Mouse (Mus musculus): ENCODE data around the gene Hoxa4. TPM values are rescaled to one million over a fixed set of nuclear protein-coding genes. Genes with fewer than 3 reads are reported as not detected.

The Hoxa4 gene
- polyA plus RNA-seq, 1 experiment from 2014 or later: 1.6 TPM

DNA sequence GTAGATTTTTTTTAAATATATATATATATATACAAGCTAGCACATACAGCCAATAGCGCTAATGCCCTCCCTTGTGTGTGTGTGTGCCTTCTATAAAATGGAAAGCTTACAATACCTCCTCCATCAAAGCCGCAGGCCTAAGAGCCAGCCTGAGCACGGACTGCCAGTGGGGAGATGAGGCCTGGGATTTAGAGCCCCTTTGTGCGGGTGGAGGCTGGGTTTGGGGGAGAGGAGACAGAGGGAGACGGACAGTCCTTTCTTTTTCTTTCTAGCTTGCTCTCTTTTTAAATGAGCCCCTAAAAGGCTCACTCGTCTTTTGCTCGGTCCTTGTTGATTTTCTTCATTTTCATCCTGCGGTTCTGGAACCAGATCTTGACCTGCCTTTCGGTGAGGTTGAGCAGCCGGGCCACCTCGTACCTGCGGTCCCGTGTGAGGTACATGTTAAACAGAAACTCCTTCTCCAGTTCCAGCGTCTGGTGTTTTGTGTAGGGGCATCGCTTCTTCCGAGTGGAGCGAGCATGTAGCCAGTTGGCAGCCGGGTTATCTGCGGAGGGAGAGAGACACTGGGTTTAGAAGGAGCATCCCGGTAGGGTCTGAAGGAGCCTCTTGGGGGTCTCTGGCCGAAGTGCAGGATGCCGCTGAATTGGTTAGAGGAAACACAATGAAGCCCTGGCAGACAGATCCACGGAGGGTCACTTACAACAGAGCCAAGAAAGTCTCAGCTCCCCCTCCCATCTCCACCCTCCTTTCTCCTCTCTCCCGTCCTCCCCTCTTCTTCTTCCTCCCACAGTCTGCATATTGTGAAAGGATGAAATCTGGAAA lies 32.6 kb upstream of the Hoxa4 start:
- Histone ChIP-seq H3K27ac (ENCODE audit: low read depth, low read length) (peak overlapping the region; percentile 99), H3K9me3 (ENCODE audit: control insufficient read depth, low read length) (no peaks in the 10 kb centered on the region), H3K27me3 (ENCODE audit: control insufficient read depth, insufficient read depth, low read length) (no peaks in the 10 kb centered on the region), H3K36me3 (ENCODE audit: control insufficient read depth, insufficient read depth, low read length) (no peaks in the 10 kb centered on the region), H3K4me1 (ENCODE audit: control insufficient read depth, insufficient read depth, low read length) (peaks cover 26% of the 10 kb centered on the region), H3K9ac (replicated peaks; ENCODE audit: low read depth, low read length) (peak overlapping the region; percentile 98), H3K4me2 (ENCODE audit: low read depth, low read length) (peak overlapping the region; percentile 99), H3K4me3 (ENCODE audit: low read depth, low read length) (peak overlapping the region; percentile 88)
- WGBS: 2% methylated on average over 24 of the region's 24 CpGs
- ATAC-seq (ENCODE audit: low read depth): no peak

- 6% methylated on average over 13 of the region's 13 CpGs for WGBS
- Histone ChIP-seq H3K27ac (ENCODE audit: low read depth, low read length) (peak overlapping the region; percentile 99), H3K9ac (replicated peaks; ENCODE audit: low read depth, low read length) (peak overlapping the region; percentile 98), H3K36me3 (ENCODE audit: control insufficient read depth, insufficient read depth, low read length) (no peaks in the 10 kb centered on the region), H3K27me3 (ENCODE audit: control insufficient read depth, insufficient read depth, low read length) (no peaks in the 10 kb centered on the region), H3K4me1 (ENCODE audit: control insufficient read depth, insufficient read depth, low read length) (peaks cover 30% of the 10 kb centered on the region), H3K4me2 (ENCODE audit: low read depth, low read length) (peak overlapping the region; percentile 99), H3K4me3 (ENCODE audit: low read depth, low read length) (peak overlapping the region; percentile 88), H3K9me3 (ENCODE audit: control insufficient read depth, low read length) (no peaks in the 10 kb centered on the region)
- no peak for ATAC-seq (ENCODE audit: low read depth)
These were observed 31.2 kb upstream of the Hoxa4 start for GRCm38 (mm10) chr6:52222729-52223128.

GRCm38 (mm10) chr6:52221993-52222685 lies 30.6 kb upstream of the Hoxa4 start:
- H3K27me3 ChIP-seq (ENCODE audit: control insufficient read depth, insufficient read depth, low read length): no peaks in the 10 kb centered on the region
- H3K4me3 ChIP-seq (ENCODE audit: low read depth, low read length): peak overlapping the region; percentile 88
- no peaks in the 10 kb centered on the region for H3K9me3 ChIP-seq (ENCODE audit: control insufficient read depth, low read length)
- peak; percentile 3; the same call in 1 of the 2 replicates for ATAC-seq (ENCODE audit: low read depth)
- WGBS: 2% methylated on average over 21 of the region's 21 CpGs
- peak overlapping the region; percentile 99 for H3K4me2 ChIP-seq (ENCODE audit: low read depth, low read length)
- no peaks in the 10 kb centered on the region for H3K36me3 ChIP-seq (ENCODE audit: control insufficient read depth, insufficient read depth, low read length)
- H3K9ac ChIP-seq (replicated peaks; ENCODE audit: low read depth, low read length): peak overlapping the region; percentile 98
- H3K4me1 ChIP-seq (ENCODE audit: control insufficient read depth, insufficient read depth, low read length): peaks cover 28% of the 10 kb centered on the region
- peak overlapping the region; percentile 99 for H3K27ac ChIP-seq (ENCODE audit: low read depth, low read length)

GRCm38 (mm10) chr6:52221337-52221992 lies 29.9 kb upstream of the Hoxa4 start, which contains the start of gene Hoxa7:
Gene Hoxa7, minus strand, starts transcription at chr6:52221854.
- peak within 1 kb of the TSS; percentile 99 for H3K27ac ChIP-seq (ENCODE audit: low read depth, low read length)

DNA sequence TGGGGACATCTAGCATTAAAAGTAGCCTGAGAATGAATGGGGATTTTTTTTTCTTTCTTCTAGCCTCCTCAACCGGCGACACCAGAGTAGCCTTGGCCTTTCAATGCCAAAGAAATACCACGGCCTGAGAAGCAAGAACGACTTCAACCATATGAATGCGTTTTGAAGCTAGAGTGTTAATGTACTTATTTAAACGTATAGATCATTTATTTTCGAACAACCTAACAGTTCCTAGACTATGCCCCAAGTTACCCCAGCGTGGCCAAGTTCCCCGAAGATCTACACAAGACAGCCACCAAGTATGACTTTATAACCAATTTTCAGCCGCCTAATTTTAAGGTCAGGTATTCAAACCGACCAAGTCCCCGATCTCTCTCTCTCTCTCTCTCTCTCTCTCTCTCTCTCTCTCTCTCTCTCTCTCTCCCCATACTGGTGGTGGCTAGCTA lies 29.3 kb upstream of the Hoxa4 start:
- peak overlapping the region; percentile 88 for H3K4me3 ChIP-seq (ENCODE audit: low read depth, low read length)
- 5% methylated on average over 12 of the region's 12 CpGs for WGBS
- H3K4me1 ChIP-seq (ENCODE audit: control insufficient read depth, insufficient read depth, low read length): peaks cover 23% of the 10 kb centered on the region
- peak overlapping the region; percentile 98 for H3K9ac ChIP-seq (replicated peaks; ENCODE audit: low read depth, low read length)
- no peak for ATAC-seq (ENCODE audit: low read depth)
- peak overlapping the region; percentile 99 for H3K27ac ChIP-seq (ENCODE audit: low read depth, low read length)
- H3K27me3 ChIP-seq (ENCODE audit: control insufficient read depth, insufficient read depth, low read length): no peaks in the 10 kb centered on the region
- H3K36me3 ChIP-seq (ENCODE audit: control insufficient read depth, insufficient read depth, low read length): no peaks in the 10 kb centered on the region
- no peaks in the 10 kb centered on the region for H3K9me3 ChIP-seq (ENCODE audit: control insufficient read depth, low read length)
- H3K4me2 ChIP-seq (ENCODE audit: low read depth, low read length): peak overlapping the region; percentile 99

More at GRCm38 (mm10) chr6:52221337-52221992, 29.9 kb upstream of the Hoxa4 start, which contains the start of gene Hoxa7:
- Histone ChIP-seq H3K9ac (replicated peaks; ENCODE audit: low read depth, low read length) (peak within 1 kb of the TSS; percentile 98), H3K9me3 (ENCODE audit: control insufficient read depth, low read length) (no peaks in the 10 kb centered on the region), H3K4me1 (ENCODE audit: control insufficient read depth, insufficient read depth, low read length) (peaks cover 23% of the 10 kb centered on the region), H3K4me3 (ENCODE audit: low read depth, low read length) (peak within 1 kb of the TSS; percentile 88), H3K36me3 (ENCODE audit: control insufficient read depth, insufficient read depth, low read length) (no peaks in the 10 kb centered on the region), H3K27me3 (ENCODE audit: control insufficient read depth, insufficient read depth, low read length) (no peaks in the 10 kb centered on the region), H3K4me2 (ENCODE audit: low read depth, low read length) (peak within 1 kb of the TSS; percentile 99)
- WGBS: under 1% methylated on average over 46 of the region's 46 CpGs
- peak; percentile 20; the same call in 1 of the 2 replicates for ATAC-seq (ENCODE audit: low read depth)

GRCm38 (mm10) chr6:52220003-52220864 lies 28.7 kb upstream of the Hoxa4 start:
- Histone ChIP-seq H3K27me3 (ENCODE audit: control insufficient read depth, insufficient read depth, low read length) (no peaks in the 10 kb centered on the region), H3K27ac (ENCODE audit: low read depth, low read length) (peak overlapping the region; percentile 99), H3K9ac (replicated peaks; ENCODE audit: low read depth, low read length) (peak overlapping the region; percentile 98), H3K4me2 (ENCODE audit: low read depth, low read length) (peak overlapping the region; percentile 99), H3K4me3 (ENCODE audit: low read depth, low read length) (peak overlapping the region; percentile 88), H3K4me1 (ENCODE audit: control insufficient read depth, insufficient read depth, low read length) (peaks cover 25% of the 10 kb centered on the region), H3K36me3 (ENCODE audit: control insufficient read depth, insufficient read depth, low read length) (no peaks in the 10 kb centered on the region), H3K9me3 (ENCODE audit: control insufficient read depth, low read length) (no peaks in the 10 kb centered on the region)
- ATAC-seq (ENCODE audit: low read depth): no peak
- 5% methylated on average over 32 of the region's 32 CpGs for WGBS

DNA sequence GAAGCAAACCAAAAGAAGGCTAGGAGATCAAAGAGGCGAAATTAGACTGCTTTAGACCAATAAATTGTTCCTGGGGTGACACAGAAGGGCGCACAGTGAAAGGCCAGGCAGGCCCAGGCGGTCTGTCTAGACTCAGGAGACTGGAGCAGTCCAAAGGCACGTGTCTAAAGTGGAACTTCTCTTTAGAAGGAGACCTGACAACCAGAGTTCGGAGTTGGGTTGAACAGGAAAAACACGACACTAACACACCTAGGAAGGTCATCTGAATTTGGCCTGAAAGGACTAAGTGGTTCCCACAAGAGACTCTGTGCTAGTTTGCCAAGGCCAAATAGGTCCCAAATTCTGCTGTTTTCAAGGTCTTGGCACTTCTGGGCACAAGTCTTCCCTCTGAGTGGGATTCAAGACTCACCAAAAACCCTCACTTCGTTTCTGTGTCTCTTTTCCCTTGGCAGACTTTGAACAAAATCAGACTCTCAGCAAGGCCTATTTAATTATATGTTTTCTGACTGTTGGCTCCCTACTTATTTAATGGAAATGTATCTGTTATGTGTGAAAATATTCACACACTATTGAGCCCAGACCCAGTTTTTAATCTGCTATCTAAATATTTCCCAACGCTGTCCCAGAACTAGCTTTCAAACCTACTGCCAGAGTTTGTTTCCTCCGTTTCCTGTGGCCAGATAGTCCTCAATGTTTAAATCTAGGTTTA lies 27.8 kb upstream of the Hoxa4 start:
- Histone ChIP-seq H3K4me3 (ENCODE audit: low read depth, low read length) (peak overlapping the region; percentile 88), H3K4me1 (ENCODE audit: control insufficient read depth, insufficient read depth, low read length) (peaks cover 33% of the 10 kb centered on the region), H3K27ac (ENCODE audit: low read depth, low read length) (peak overlapping the region; percentile 99), H3K36me3 (ENCODE audit: control insufficient read depth, insufficient read depth, low read length) (no peaks in the 10 kb centered on the region), H3K27me3 (ENCODE audit: control insufficient read depth, insufficient read depth, low read length) (no peaks in the 10 kb centered on the region), H3K9ac (replicated peaks; ENCODE audit: low read depth, low read length) (peak overlapping the region; percentile 98), H3K9me3 (ENCODE audit: control insufficient read depth, low read length) (no peaks in the 10 kb centered on the region), H3K4me2 (ENCODE audit: low read depth, low read length) (peak overlapping the region; percentile 99)
- ATAC-seq (ENCODE audit: low read depth): no peak
- 13% methylated on average over 9 of the region's 9 CpGs for WGBS

All from neural tube, embryonic 14.5 days (tissue).